Mouse (Mus musculus): ENCODE data around the gene Vgf. TPM values are rescaled to one million over a fixed set of nuclear protein-coding genes. Genes with fewer than 3 reads are reported as not detected.

Gene Vgf
- polyA plus RNA-seq (2016; fragmentation: Nextera tagmentation; extraction: Ambion mirVana): 1.4 and 2.1 TPM in 2 replicates

DNA sequence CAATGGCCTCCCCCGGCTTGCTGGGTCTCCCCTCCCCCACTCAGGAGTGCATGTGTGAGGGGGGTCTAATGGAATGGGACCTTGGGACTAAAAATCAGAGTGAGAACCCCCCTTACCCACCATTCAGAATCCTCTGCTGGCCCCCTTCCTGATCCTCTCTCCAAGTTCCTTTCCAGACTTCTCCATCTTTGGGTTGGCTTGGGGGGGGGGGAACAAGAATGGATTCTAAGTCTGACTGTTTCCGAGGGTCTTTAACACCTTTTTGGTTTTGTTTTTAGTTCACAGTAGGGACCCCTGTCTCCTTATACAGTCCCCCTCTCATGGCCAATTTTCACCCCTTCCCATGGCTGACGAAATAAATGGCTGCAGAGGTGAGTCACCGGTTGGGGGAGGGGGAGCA lies at the start of gene Vgf:
Gene Vgf, plus strand, starts transcription at position 301 of the 400 bp plus-strand sequence.
- Histone ChIP-seq H3K27ac (no peak within 1 kb of the TSS), H3K9me3 (replicated peaks) (no peaks in the 10 kb centered on the region), H3K4me3 (no peak within 1 kb of the TSS), H3K27me3 (peaks cover 77% of the 10 kb centered on the region), H3K36me3 (no peaks in the 10 kb centered on the region), H3K9ac (no peak within 1 kb of the TSS), H3K4me1 (peaks cover 20% of the 10 kb centered on the region), H3K4me2 (replicated peaks) (peak within 1 kb of the TSS; percentile 38)
- no peak for ATAC-seq (ENCODE audit: low FRiP score)
- WGBS: 27% methylated on average over 4 of the region's 4 CpGs

DNA sequence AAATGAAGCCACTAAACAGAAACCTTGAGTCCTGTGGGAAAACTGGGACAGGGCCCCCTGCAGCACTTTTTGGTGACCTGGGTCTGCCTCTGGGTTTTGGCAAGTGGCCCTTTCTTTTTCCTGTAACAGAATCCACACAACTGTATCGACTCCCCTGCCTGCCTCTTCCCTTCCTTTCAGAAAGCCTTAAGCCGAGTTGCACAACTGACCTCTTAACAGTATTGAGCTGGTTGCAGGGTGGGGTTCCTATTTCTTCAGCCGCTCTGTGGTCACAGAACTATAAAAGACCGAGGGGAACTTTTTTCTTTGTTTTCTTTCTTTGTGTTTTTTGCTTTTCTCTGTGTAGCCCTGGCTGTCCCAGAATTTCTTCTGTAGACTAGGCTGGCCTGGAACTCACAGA lies 48.4 kb upstream of the Vgf start:
- Histone ChIP-seq H3K27ac (no peak overlapping the region), H3K36me3 (peaks cover 23% of the 10 kb centered on the region), H3K9me3 (replicated peaks) (no peaks in the 10 kb centered on the region), H3K9ac (no peak overlapping the region), H3K4me3 (no peak overlapping the region), H3K27me3 (no peaks in the 10 kb centered on the region), H3K4me1 (no peaks in the 10 kb centered on the region), H3K4me2 (replicated peaks) (no peak overlapping the region)
- ATAC-seq (ENCODE audit: low FRiP score): no peak
- 75% methylated on average over 4 of the region's 4 CpGs for WGBS

DNA sequence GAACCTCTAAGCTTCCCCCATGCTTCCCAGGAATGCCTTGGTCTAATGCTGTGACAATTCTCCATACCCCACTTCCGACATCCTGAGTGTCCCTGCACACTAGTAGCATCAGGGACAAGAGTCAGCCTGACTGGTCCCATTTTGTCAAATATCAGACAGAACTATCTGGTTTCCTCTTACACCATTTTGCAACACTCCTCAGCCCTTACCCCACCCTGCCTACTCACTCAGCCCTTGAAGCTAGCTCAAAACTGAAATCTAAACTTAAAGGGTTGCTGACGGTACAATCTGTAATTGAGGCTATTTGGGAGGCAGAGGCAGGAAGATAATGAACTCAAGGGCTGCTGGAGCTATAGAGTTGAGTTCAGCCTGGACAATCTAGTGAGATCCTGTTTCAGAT lies 46.4 kb upstream of the Vgf start:
- WGBS: 90% methylated on average over 2 of the region's 2 CpGs
- H3K36me3 ChIP-seq: peaks cover 28% of the 10 kb centered on the region
- no peak overlapping the region for H3K27ac ChIP-seq
- H3K4me3 ChIP-seq: no peak overlapping the region
- no peaks in the 10 kb centered on the region for H3K27me3 ChIP-seq
- no peak overlapping the region for H3K9ac ChIP-seq
- H3K9me3 ChIP-seq (replicated peaks): no peaks in the 10 kb centered on the region
- ATAC-seq (ENCODE audit: low FRiP score): no peak
- no peak overlapping the region for H3K4me2 ChIP-seq (replicated peaks)
- H3K4me1 ChIP-seq: no peaks in the 10 kb centered on the region

DNA sequence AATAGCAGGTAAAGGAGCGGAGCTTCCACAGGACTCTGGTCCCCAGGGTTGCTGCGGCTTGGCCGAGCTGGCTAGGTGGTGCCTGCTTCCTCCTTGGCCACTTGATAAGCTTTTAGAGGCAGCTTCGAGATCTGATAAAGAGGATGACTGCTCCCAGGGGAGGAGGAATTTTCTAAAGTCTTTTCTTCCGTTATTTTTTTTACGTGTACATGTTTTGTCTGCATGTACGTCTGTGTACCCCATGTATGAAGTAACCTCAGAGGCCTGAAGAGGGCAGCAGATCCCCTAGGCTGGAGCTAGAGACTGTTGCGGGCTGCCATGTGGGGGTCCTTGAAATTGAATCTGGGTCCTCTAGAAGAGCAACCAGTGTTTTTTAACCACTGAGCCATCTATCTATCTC lies 45.2 kb upstream of the Vgf start:
- Histone ChIP-seq H3K27ac (no peak overlapping the region), H3K4me2 (replicated peaks) (no peak overlapping the region), H3K4me1 (peaks cover 4% of the 10 kb centered on the region), H3K4me3 (no peak overlapping the region), H3K36me3 (peaks cover 28% of the 10 kb centered on the region), H3K9me3 (replicated peaks) (no peaks in the 10 kb centered on the region), H3K27me3 (no peaks in the 10 kb centered on the region), H3K9ac (no peak overlapping the region)
- no peak for ATAC-seq (ENCODE audit: low FRiP score)
- WGBS: 89% methylated on average over 8 of the region's 8 CpGs

DNA sequence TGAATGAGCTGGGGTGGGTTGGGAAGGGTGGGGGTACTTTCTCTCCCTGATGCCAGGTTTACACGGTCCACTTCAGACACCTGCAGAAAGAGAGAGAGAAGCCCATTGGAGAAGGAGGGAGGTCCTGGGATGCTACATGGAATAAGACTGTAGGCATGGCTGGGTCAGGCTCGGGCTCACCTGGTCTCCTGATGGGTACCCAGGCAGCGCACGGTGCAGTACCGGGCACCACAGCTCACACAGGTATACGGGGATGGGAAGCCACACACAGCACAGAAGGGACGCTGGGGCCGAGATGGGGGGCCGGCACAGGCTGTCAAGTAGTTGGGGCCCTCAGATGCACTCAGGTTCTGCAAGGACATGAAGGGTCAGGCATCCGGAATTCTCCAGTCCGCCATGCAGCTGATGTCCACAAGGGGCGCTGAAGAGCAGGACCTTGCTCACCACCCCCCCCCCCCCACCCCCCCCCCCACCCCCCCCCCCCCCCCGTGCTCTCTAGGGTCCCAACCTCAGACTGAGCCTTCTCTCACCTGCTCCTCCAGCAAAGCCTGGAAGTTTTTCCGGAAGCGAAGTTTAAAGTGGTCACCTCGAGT lies 43.8 kb upstream of the Vgf start:
- no peak for ATAC-seq (ENCODE audit: low FRiP score)

DNA sequence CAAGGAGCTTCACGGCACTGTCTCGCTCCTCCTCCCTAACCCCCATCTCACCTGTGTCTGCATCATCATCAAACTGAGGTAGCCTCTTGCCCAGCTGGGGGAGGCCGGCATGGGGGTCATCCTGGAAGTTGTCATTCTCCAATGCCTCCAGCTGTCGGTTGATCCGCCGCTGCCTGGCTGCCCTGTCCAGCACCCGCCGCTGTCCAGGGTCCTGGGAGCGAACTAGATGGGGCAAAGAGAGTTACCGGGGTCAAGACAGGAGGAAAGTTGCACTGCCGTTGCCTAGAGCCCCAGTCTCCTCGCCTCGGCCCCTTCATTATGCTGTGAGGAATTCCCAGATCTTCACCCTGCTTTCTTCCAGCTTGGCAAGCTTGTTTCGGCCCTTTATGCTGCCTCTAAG lies 41.4 kb upstream of the Vgf start:
- Histone ChIP-seq H3K27ac (no peak overlapping the region), H3K9ac (no peak overlapping the region), H3K36me3 (peaks cover 33% of the 10 kb centered on the region), H3K4me3 (no peak overlapping the region), H3K4me2 (replicated peaks) (no peak overlapping the region), H3K9me3 (replicated peaks) (no peaks in the 10 kb centered on the region), H3K27me3 (no peaks in the 10 kb centered on the region), H3K4me1 (peaks cover 20% of the 10 kb centered on the region)
- no peak for ATAC-seq (ENCODE audit: low FRiP score)
- WGBS: 59% methylated on average over 14 of the region's 14 CpGs

More for the DNA sequence above, 43.8 kb upstream of the Vgf start:
- Histone ChIP-seq H3K9me3 (replicated peaks) (no peaks in the 10 kb centered on the region), H3K4me3 (no peak overlapping the region), H3K27me3 (no peaks in the 10 kb centered on the region), H3K4me2 (replicated peaks) (no peak overlapping the region), H3K9ac (no peak overlapping the region), H3K4me1 (peaks cover 8% of the 10 kb centered on the region), H3K27ac (no peak overlapping the region), H3K36me3 (peaks cover 28% of the 10 kb centered on the region)
- WGBS: 44% methylated on average over 15 of the region's 16 CpGs

DNA sequence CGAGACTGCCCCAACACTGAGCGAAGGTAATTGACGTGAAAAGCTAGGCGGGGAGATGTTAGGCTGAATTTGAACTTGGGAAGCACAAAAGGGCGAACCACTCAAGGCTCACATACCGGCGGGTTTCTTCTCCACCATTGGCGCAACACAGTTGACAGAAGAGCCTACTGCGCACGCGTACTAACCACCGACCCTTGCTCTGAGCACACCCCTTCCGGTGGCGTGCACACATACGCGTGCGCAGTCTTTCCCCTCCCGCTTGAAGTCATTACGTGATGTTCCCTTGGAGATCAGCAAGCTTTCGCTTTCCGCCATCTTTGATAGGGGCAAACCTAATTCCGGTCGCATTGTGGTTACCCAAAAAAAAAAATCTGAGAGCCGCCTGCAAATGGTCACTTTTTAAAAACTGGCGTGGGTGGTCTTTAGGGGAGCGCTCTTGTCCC lies 39.5 kb upstream of the Vgf start, which contains the start of gene Plod3:
Gene Plod3, plus strand, starts transcription at position 325 of the 443 bp plus-strand sequence.
- peak within 1 kb of the TSS; percentile 77 for H3K4me3 ChIP-seq
- peak; percentile 90 for ATAC-seq (ENCODE audit: low FRiP score)
- H3K9ac ChIP-seq: peak within 1 kb of the TSS; percentile 91
- H3K4me2 ChIP-seq (replicated peaks): peak within 1 kb of the TSS; percentile 87
- peaks cover 39% of the 10 kb centered on the region for H3K36me3 ChIP-seq
- H3K9me3 ChIP-seq (replicated peaks): no peaks in the 10 kb centered on the region
- WGBS: under 1% methylated on average over 26 of the region's 26 CpGs
- H3K27me3 ChIP-seq: no peaks in the 10 kb centered on the region
- peaks cover 20% of the 10 kb centered on the region for H3K4me1 ChIP-seq
- peak within 1 kb of the TSS; percentile 97 for H3K27ac ChIP-seq

DNA sequence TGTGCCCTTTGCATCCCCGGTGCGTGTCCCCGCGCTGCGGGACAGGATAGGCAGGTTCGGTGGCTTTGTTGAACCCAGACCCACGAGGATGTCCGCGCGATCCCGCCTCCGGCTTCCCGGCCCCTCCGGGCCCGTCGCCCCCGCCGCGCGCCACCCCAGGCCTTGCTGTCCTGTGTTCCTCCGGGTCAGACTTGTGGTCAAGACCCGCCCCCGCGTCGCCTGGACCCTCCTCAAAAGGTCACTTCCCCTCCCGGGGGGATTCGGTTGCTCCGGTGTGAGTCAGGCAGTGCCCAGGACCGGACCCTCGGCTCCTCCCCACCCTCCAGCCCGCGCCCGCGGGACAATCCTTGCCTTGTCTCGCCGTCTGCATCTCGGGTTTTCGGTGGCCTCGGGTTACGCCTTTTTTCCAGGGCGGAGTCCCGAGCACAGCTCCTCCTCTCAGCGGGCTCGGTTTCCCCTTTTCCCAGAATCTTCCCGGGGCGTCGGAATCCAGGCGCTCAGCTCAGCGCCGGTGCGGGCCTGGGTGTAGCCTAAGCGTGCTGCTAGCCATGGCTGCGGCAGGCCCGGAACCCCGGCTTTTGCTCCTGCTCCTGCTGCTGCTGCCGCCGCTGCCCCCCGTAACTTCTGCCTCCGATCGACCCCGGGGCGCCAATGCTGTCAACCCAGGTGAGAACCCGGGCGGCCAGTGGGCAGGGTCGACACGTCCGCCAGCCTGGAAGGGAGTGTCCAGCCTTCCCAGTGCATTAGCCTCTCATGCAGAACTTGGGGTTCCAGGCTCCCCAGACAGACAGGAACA lies 38.9 kb upstream of the Vgf start:
- H3K4me2 ChIP-seq (replicated peaks): peak overlapping the region; percentile 87
- peaks cover 39% of the 10 kb centered on the region for H3K36me3 ChIP-seq
- peak overlapping the region; percentile 91 for H3K9ac ChIP-seq
- WGBS: under 1% methylated on average over 67 of the region's 67 CpGs
- H3K9me3 ChIP-seq (replicated peaks): no peaks in the 10 kb centered on the region
- peak overlapping the region; percentile 97 for H3K27ac ChIP-seq
- peaks cover 20% of the 10 kb centered on the region for H3K4me1 ChIP-seq
- peak overlapping the region; percentile 77 for H3K4me3 ChIP-seq
- peak; percentile 70 for ATAC-seq (ENCODE audit: low FRiP score)
- H3K27me3 ChIP-seq: no peaks in the 10 kb centered on the region

DNA sequence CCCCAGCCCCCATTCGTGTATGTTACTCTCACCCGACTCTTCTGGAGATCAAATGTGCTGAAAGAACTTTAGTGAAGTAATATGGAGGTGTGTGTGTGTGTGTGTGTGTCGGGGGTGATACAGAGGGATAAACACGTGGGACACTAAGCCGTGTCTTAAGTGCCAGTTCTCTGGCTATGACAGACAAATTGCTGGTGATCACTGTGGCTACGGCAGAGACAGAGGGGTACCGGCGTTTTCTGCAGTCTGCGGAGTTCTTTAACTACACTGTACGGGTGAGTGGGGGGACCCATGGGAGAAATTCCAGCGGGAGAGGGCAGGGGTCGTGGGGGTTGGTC lies 38.3 kb upstream of the Vgf start, which contains the start of gene Znhit1:
Gene Znhit1, minus strand, starts transcription at position 88 of the 338 bp plus-strand sequence.
- Histone ChIP-seq H3K9me3 (replicated peaks) (no peaks in the 10 kb centered on the region), H3K4me1 (peaks cover 20% of the 10 kb centered on the region), H3K36me3 (peaks cover 44% of the 10 kb centered on the region), H3K27me3 (no peaks in the 10 kb centered on the region), H3K4me3 (peak within 1 kb of the TSS; percentile 77), H3K9ac (peak within 1 kb of the TSS; percentile 91), H3K27ac (peak within 1 kb of the TSS; percentile 97), H3K4me2 (replicated peaks) (peak within 1 kb of the TSS; percentile 87)
- no peak for ATAC-seq (ENCODE audit: low FRiP score)
- 9% methylated on average over 12 of the region's 12 CpGs for WGBS

DNA sequence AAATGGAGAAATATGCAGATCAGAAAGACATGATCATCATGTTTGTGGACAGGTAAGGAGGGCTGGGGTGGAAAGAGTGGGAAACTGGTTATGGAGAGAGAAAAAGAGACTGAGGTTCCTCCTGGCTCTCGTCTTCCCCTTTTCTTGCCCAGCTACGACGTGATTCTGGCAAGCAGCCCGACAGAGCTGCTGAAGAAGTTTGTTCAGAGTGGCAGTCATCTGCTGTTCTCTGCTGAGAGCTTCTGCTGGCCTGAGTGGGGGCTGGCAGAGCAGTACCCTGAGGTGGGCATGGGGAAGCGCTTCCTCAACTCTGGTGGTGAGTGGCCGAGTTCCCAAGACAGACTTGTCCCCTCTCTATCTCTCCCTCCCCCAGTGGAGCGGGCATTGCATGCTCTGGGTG lies 37.8 kb upstream of the Vgf start:
- Histone ChIP-seq H3K9me3 (replicated peaks) (no peaks in the 10 kb centered on the region), H3K4me1 (peaks cover 20% of the 10 kb centered on the region), H3K4me2 (replicated peaks) (peak overlapping the region; percentile 87), H3K36me3 (peaks cover 50% of the 10 kb centered on the region), H3K4me3 (peak overlapping the region; percentile 77), H3K9ac (peak overlapping the region; percentile 91), H3K27me3 (no peaks in the 10 kb centered on the region), H3K27ac (no peak overlapping the region)
- ATAC-seq (ENCODE audit: low FRiP score): no peak
- WGBS: 72% methylated on average over 5 of the region's 7 CpGs

DNA sequence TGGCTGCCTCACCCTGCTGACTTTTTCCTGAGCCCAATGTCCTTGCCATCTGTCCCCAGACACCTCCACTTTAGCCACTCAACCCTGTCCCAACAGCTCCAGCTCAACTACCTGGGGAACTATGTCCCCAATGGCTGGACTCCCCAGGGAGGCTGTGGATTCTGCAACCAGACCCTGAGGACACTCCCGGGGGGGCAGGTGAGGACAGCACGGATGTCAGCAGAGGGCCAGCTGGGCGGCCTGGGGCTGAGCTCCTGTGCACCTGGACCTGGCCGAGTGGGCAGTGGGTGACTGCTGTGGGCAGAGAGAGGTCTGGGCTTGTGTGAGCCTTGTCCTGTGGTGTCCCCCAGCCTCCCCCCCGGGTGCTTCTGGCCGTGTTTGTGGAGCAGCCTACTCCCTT lies 36.4 kb upstream of the Vgf start:
- peaks cover 59% of the 10 kb centered on the region for H3K36me3 ChIP-seq
- peaks cover 20% of the 10 kb centered on the region for H3K4me1 ChIP-seq
- 97% methylated on average over 6 of the region's 6 CpGs for WGBS
- H3K27ac ChIP-seq: no peak overlapping the region
- H3K9ac ChIP-seq: no peak overlapping the region
- no peaks in the 10 kb centered on the region for H3K9me3 ChIP-seq (replicated peaks)
- no peaks in the 10 kb centered on the region for H3K27me3 ChIP-seq
- no peak for ATAC-seq (ENCODE audit: low FRiP score)
- no peak overlapping the region for H3K4me2 ChIP-seq (replicated peaks)
- H3K4me3 ChIP-seq: no peak overlapping the region

DNA sequence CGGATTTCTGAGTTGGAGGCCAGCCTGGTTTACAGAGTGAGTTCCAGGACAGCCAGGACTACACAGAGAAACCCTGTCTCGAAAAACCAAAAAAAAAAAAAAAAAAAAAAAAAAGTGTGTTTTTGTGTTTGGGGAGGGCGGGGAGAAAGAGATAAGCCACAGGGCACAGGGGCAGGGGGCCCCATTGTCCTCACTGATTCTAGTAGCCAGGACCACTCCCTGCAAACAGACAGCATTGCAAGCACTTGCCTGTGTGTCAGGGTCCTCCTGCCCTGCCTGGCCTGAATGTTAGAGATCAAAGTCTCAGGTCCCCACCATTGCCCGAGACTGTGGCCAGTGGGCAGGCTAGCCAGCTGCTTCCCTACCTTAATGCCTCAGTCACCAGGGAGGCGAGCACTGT lies 26.7 kb upstream of the Vgf start:
- WGBS: 85% methylated on average over 3 of the region's 5 CpGs
- Histone ChIP-seq H3K9me3 (replicated peaks) (no peaks in the 10 kb centered on the region), H3K4me1 (peaks cover 2% of the 10 kb centered on the region; the same call in 1 of the 2 replicates), H3K4me2 (replicated peaks) (no peak overlapping the region), H3K27me3 (no peaks in the 10 kb centered on the region), H3K9ac (no peak overlapping the region), H3K4me3 (no peak overlapping the region), H3K27ac (no peak overlapping the region), H3K36me3 (peaks cover 22% of the 10 kb centered on the region)
- ATAC-seq (ENCODE audit: low FRiP score): no peak

All from hindbrain, embryonic 12.5 days (tissue).